Mouse (Mus musculus) mouse embryonic stem cell (cell line): ENCODE measurements at regions not wholly inside any gene's neighbourhood (a gene's known extent, or its start where the extent isn't known, plus 50 kb on each side); places are given as distances from the start of the nearest gene placed in this dataset.

Experiments
- in situ Hi-C, 2 experiments: fragments of 300-500 bp; cut with MboI; formaldehyde crosslinking; loops; 1 replicate in 1 of 2; 3 replicates in 1 of 2; pipeline ENCODE4 v1.14.3; 2019 to 2020; ENCODE audit warnings: low sequenced_read_pairs in 2 of 2, low pct_unique_long_range_greater_than_20kb in 1 of 2, mixed read lengths in 1 of 2; ENCODE audit not compliant: unreplicated experiment in 1 of 2

DNA sequence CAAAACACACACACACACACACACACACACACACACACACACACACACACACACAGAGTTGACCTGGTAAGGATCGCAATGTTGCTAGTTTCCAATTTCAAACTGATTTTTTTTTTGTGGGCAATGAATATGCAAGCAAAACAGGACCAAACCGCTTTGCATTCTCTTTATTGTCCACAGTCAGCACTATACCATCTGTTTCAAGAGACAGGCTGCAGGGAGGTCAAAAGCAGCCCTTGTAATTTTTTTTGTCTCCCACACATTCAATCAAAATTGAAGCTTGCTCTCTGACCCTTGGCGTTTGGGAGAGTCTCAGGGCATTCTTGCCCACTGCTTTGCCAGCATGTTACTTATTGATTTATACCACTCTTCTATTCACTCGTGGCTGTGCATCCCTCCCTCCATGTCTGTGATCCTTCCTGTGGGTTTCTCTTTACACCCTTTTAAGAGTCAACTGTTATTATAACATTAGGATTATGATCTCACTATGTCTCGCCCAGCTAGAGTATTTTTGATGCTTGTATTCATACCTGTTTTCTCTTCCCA is 110.1 kb downstream of the S1pr1 start:
- in situ Hi-C loops = no loop called here

DNA sequence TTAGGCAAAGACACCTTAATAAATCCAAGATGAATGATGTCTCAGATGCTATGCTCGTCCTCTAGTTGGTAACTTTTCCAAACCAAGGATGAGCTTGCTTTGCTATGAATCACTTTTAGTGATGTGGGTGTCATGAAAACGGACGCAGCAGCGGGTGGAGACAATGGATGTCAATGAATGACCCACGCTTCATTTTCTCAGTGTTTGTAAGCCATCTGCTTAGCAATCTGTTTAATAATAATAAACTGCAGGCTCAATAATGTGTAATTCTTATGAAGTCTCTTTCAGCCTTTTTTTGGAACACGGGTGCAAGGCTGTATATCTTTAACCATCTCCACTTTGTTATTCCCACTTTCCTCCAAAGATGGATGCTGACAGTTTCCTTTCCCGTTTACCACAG is 110.6 kb downstream of the S1pr1 start:
- in situ Hi-C loops = no loop called here

DNA sequence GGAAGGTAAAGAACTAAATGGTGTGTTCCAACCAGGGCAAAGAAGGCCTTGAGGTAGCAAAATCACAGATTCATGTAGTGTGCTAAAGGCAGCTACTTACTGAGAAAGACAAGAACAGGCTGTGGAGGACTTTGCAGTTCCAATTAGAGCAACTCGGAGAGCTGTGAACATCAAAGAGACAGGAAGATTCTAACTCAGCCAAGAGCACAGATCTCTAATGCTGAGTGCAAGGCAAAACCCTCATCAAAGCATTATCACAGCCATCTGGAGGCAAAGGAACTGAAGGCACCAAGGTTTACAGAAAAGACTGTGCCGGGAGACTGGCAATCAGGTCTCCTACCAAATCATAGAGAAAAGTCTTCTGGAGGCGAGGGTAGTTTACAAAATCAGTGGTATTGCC is 111.1 kb downstream of the S1pr1 start:
- in situ Hi-C loops = no loop called here

DNA sequence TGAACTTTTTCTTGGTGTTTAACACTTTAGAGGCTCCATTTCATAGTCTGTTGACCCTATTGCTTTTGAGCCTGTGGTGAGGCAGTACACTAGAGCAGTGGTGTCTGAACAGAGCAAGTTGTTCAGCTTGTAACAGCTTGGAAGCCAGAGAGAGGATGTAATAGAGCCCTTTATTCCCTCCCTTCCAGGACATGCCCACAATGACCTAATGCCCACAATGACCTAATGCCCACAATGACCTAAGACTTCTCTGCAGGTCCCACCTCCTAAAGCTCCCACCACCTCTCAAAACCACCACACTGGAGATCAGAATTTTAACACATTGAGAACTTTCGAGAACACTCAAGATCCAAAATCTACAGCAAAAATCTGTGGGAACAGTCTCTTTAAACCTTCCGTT is 115.6 kb downstream of the S1pr1 start:
- in situ Hi-C loops = no loop called here

DNA sequence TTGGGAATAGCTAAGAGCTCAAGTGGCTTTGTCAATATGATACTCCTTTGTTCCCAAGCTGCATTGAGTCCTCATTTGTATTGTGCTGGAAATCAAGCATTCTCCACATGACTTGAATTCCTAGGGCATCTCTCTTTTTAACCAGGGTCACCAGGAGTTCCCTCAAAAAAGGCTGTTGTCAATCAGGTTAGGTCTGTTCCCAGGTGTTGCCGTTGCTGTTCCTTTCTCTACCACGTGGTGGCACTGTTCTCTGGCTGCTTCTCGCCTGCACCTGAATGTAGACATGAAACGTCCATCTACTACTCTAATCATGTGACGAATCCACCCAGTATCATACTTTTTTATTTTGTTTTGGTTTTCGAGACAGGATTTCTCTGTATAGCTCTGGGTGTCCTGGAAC is 118.3 kb downstream of the S1pr1 start:
- in situ Hi-C loops = no loop called here

DNA sequence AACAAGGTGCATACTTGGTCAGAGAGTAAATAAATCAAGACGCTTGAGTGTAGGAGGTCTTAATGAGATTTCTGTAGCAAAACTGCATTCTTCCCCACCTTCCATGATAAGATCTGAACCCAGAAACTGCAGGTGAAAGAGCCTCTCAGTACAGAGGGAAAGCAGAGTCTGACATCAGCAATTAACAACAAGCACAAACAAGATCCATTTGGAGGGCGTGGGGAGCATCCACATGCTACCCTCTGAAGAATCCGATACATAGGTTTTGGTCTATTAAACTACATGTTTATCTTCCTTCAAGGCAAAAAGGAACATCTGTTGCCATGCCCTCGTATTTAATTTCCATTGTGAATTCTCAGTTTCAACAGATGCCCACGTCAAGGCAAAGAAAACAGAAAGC is 124.2 kb downstream of the S1pr1 start:
- in situ Hi-C loops = no loop called here

DNA sequence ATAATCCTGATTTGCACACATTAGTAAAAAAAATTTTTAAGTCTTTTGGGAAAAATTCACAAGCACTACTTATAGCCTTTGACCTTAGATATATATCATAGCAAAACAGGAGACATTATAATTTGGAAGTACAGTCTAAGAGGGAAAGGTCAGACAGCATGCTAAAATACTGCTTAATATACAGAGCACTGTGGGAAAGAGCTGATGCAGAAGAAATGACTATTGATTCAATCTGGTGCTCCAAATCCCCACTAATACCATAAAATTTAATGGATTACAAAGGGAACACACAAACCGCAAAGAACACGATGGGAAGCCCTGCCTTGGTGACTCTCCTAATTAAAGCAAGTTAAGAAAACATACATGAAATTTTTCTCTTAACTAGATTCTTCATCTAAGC is 126.3 kb downstream of the S1pr1 start:
- in situ Hi-C loops = no loop called here

DNA sequence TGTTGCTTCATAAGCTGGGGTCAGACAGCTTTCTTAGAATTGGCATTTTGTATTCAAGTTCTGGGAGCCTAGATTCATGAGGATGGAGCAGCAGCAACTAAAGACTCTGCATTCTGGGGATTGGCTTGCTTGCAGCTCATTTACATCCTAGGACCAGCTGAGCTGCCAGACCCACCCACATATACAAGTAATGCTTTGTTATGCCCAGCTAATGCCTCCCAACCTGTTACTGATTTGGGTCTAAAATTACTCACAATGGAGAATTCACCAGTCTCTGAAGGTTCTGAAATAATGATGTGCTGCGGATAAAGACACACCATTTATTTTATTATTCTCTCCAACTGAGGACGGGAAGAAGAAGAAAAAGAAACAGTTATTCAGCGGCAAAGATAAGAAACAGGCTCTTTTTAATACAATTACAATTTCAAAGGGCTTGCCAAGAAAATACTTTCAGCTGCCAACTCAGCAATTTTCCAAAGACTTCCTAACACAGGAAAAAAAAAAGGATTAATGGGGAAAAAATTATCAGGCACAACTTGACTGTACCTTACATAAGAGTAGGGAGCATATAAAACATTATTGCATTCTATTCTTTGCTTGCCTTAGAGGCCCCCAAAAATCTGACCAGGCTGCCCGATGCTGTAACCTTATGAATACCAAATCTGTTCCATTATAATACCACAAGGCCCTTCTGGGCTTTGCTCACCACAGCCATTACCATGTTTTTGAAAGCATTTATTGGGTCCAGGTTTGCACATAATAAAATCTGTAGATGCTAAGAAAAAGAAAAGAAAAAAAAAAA is 134.5 kb downstream of the S1pr1 start:
- in situ Hi-C loops = no loop called here

DNA sequence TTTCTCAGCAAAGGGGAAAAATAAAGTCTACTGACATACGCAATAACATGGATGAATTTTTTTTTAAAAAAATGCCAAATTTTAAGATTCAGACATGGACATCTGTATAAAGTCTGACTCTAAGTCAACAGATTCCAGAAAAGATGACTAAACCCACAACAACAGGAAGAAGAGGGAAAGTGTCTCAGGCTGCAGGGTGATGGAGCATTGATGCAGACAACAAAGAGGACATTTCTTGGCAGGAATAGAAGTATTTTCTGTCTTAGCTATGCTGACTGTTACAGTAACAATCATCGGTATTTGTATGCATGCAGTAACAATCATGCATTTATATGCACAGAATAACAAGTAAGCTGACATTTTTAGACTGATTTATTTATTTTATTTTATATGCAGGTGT is 139.5 kb downstream of the S1pr1 start:
- in situ Hi-C loops = no loop called here

DNA sequence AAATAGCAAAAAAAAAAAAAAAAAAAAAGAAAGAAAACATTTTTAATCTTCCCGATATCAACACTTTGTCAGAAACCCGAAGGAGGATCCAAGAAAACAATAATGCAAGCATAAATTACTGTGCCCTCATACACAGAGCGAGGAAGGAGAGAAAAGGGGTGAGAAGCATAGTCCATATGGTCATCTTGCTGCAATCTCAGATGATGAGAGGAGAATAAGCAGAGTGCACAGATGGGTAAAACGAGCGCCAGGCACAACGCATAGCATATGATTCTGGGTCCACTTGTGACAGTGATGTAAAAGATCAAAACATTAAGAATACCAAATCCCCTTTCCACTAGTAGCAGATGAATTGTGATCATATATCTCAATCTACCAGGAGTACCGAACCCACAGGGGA is 152.1 kb downstream of the S1pr1 start:
- in situ Hi-C loops = no loop called here

DNA sequence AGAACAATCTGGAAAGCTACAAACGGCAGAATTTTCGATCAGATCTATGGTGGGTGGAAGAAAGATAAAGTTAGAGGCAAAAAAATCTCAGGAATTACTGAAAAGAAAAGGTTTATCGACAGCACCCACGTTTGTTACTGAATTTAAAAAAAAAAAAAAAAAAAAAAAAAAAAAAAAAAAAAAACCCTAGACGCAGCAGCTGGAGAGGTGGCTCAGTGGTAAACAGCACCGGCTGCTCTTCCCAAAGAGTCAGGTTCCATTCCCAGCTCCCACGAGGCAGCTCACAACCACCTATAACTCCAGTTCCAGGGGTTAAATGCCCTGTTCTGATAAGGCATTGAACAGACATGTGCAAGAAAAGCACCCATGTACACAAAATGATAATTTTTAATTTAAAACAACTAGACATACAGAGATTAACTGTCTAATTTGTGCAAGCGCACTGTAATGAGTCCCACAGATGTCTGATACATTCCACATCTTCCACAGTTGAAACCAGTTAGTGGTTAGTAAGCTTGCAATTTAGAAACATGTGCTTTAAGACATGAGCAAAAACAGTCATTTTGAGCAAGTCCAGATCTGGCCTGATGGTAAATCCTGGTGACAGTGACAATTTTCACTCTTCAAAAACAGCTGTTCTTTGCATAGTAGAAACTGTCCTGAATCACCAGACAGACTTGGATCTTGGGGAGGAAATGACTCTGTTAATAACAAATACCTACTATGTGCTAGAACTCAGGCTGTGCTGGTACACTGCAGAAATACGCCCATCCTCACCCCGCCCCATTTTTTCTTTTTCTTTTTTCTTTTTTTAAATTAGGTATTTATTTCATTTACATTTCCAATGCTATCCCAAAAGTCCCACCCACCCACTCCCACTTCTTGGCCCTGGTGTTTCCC is 159.8 kb downstream of the S1pr1 start:
- in situ Hi-C loops = no loop called here

DNA sequence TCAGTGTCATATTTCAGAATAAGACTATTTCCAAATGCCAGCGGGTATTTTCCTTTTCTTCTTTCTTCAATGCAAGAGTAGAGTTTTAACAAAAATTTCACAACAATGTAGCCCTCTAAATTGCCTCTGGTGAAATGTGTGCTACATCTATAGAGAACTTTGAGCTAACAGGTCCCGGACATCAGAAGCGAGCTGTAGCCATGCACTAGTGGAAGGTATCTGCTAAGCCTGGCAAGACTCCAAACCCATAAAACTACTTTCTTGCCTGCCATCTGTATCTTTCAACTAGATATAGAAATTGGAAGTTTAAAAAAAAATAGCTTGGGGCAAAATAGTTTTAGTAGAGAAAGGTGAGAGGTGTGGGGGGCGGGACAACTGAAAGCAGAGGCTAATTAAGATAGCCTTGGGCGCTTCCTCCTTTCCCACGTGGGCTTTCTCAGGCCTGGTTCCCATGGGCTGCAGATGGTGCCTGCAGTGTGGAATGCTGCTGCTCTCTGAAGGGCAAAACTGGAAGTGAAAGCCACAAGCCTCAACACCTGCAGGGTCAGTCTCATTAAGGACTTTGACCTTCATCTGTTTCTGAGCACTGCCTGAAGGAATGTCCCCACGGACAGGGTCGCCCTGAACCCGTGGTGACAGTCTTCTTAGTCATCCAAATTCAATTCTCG is 160.9 kb downstream of the S1pr1 start:
- in situ Hi-C loops = no loop called here

DNA sequence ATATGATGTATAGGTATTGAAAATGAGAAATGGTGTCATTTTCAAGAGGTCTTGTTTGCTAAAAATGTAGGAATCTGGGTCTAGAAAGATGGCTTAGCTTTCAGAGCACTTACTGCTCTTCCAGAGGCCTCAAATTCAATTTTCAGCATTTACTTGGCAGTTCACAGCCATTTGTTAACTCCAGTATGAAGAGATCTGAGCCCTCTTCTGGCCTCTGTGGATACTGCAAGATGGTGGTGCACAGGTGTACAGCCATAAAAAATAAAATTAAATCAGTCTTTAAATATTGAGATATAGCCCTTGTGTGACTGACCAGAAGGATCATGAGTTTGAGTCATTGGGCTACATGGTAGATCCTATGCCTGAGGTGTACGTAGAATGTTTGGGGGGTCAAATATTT is 173.1 kb downstream of the S1pr1 start:
- in situ Hi-C loops = no loop called here

DNA sequence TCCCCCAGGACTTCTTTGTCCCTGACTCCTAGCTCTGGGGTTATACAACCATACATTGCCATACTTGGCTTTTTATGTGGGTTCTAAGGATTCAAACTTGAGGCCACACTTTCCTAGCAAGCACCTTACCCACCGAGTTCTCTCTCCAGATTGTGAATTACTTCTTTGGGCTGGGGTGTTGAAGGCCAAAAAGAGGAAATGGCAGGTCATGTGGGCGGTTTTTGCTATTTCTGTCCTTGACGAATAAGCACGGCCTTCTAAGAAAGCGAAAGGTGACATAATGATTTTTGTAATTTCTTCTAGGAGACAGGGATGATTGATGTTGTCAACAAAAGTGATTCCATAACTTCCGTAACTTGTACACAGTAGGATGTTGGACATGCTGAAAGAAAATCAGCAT is 176.5 kb downstream of the S1pr1 start:
- in situ Hi-C loops = no loop called here

DNA sequence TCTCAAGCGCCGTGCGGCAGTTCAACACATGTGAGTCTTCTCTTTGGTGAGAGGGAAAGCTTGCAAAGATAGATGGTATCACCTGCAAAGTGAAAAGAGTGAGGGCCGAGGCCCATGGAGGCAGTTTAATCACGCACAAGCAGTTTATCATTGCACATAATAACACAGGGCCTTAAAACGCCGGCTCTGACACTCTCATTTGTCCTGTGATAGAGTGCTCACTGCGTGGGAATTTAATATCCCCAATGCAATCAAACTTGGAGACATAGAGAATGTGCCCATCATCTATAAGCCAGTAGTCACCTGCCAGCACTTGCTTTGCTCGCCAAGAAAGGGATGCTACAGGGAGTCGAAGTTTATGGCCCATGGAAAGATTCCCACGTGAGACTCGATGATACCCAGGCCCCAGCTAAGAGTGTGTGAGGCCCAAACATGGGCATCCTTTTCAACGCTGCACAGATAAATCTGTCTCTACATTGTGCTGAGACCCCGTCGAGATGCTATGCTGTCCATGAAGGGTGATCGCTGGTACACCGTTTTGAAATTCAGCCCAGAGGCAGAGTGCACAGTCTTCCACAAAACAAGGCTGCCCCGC is 182.6 kb downstream of the S1pr1 start:
- in situ Hi-C loops = no loop called here

DNA sequence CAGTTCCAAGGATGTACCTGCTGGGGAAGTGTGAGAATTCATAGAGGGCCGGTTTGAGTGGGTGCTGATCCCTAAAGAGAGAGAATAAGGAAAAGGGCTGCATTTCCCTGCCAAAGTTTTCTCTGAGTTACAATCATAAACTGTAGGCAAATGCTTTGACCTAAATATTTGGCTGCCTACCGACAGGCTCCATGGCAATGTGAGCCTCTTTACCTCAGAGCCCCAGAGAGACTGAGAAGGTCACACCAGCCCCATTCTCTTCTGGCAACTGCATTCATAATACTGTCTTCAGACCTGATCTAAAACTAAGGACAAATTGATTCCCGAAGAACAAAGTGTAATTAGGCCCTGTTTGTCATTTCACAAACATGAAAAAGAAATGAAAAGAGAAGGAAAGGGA is 184.4 kb downstream of the S1pr1 start:
- in situ Hi-C loops = no loop called here

DNA sequence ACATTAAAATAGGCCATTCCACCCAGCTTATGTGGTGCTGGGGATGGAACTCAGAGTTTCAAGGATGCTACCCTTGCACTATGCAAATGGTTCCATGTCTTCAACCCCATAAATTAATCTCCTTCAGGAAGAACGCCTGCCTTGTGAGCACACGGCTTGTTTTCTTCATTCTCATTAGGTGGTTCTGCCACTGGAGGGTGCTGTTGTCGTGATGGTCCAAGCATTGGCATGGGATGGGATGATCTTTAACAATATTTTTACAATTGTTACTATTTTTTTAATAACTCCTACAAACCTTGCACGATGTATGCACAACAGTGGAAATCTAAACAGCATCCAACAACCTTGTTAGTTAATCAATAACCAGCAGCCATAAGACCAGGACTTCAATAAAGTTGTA is 185.0 kb downstream of the S1pr1 start:
- in situ Hi-C loops = no loop called here

DNA sequence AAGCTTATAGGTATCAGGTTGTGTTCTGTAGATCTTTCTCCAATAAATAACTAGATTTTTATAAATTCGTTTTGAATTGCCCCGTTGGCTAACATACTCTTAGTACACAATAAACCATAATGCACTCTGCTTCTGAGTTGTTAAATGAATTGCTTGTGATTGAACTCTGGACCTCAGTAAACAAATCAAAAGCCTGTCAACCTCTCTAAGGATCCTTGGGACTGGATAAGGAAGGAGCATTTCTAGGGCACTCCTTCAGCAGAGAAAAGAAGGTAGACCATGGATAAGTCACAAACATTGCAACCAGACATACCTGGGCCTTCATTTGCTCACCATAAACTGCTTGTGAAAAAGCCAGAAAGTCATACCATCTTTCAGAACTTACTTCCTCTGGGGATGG is 191.4 kb downstream of the S1pr1 start:
- in situ Hi-C loops = no loop called here

DNA sequence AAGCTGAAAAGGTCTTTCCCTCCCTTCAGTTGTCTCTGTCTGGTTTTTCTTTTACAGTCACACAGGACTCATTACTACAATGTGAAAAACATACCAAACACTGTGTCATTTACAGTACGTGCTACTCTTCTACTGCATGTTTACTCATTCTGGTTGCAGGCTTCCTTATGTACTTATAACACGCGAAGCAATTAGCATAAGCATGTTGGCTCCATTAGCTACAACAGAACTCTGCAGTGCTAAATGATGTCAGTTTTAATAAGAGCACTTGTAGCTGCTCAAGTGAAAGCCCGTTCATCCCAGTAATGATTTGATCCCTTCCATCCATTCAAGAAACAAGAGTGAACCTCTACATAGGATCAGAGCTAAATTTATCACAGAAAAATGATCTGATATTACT is 199.2 kb downstream of the S1pr1 start:
- in situ Hi-C loops = no loop called here
